Mouse (Mus musculus) splenic B cell, adult 2 months (primary cell): ENCODE results near the gene Gsto2.

Source experiments
- DNase-seq: peaks from one replicate; pipeline ENCODE4 v3.0.0-alpha.2; 2011; ENCODE audit warnings: low read depth, low spot score
- H3K27me3 ChIP-seq: 2 replicates; pipeline ENCODE4 v1.6.1; 2012; ENCODE audit warnings: mild to moderate bottlenecking, low read length, moderate library complexity, mixed read lengths; ENCODE audit not compliant: control insufficient read depth, poor library complexity, insufficient read depth, severe bottlenecking
- H3K36me3 ChIP-seq: 2 replicates; pipeline ENCODE4 v1.6.1; 2012; ENCODE audit warnings: mild to moderate bottlenecking, low read length, moderate library complexity, mixed read lengths; ENCODE audit not compliant: control insufficient read depth, poor library complexity, insufficient read depth, severe bottlenecking

The Gsto2 gene

DNA sequence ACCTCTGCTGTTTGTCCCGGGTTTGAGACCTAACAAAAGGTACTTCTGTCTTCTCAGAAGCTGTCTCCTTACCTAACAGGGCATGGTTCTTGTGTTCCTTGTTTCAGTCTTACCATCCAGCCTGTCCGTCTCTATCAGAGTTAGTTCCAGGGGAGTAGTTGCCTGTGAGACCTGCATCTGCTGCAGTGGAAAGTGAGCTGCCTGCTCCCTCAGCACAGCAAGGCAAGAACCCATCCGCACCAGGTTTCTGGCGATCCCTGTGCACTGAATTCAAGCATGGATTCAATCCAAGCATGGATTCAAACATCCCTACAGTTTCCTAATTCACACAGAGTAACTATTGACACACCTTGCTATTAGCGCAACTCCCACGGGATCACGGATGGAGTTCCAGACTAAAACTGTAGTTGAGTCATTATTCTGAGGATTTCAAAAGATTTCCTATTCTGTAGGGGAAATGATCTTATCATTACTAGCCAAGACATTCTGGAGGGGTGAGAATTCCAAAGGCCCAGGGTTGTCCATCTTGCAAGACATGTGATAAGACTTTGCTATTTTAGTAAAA is 4.8 kb downstream of the Gsto2 start:
- no peaks in the 10 kb centered on the region for H3K36me3 ChIP-seq
- DNase-seq = no peak
- H3K27me3 ChIP-seq = no peaks in the 10 kb centered on the region

DNA sequence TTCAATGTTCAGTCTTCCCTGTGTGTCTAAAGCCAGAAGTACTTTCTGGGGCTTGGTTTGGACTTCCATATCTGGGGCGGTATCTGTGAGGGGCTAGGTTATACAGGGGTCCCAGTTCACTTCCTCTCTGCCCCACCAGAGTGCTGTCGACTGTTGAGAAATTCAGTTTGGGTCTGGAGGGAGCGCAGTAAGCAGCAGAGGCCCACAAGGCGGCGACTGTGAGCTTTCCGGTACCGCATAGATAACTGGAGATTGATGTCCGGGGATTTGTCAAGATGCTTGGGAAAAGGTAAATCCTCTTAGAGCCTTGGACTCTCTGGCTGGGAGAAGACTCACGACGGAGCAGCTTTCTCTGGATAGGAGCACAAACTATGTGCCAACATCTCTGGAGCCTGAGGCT is 6.2 kb downstream of the Gsto2 start:
- DNase-seq = no peak
- no peaks in the 10 kb centered on the region for H3K36me3 ChIP-seq
- H3K27me3 ChIP-seq = no peaks in the 10 kb centered on the region

DNA sequence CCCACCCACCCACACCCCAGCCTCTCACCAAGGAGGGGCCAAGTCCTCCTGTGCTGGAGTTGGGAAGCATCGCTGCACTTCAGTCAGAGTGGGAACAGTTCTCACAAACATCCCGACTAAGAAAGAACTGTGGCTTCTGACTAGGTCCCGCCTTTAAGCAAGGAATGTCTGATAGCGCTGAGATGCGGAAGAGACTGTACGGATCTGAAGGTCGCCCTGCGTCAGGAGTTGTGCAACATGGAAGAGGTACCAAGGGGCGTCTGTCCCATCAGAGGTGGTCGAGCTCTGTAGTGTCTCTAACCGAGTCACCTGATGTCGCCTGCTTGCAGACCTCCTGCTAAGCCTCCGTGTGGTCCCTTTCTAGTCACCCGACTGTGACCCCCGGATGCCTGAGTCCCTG is 10.9 kb downstream of the Gsto2 start:
- no peak for DNase-seq
- H3K27me3 ChIP-seq = no peaks in the 10 kb centered on the region
- H3K36me3 ChIP-seq = no peaks in the 10 kb centered on the region

DNA sequence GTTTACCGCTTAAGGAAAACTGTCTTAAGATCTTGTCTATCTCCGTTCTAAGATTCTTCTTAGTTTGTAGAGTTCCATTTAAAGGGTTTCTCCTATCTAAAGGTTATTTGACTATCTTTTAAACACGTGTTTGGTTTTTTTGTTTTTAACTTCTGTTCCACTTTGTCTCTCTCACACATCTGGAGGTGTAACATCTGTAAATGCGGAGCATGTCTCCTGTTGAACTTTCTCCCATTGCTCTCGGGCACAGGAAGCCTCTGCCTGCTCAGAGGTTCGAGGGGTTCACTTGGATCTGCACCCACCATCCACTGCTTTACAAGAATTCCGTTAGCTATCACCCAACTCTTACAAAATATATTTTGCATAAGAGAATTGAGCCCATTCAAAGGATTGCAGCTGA is 16.2 kb downstream of the Gsto2 start:
- DNase-seq = no peak

DNA sequence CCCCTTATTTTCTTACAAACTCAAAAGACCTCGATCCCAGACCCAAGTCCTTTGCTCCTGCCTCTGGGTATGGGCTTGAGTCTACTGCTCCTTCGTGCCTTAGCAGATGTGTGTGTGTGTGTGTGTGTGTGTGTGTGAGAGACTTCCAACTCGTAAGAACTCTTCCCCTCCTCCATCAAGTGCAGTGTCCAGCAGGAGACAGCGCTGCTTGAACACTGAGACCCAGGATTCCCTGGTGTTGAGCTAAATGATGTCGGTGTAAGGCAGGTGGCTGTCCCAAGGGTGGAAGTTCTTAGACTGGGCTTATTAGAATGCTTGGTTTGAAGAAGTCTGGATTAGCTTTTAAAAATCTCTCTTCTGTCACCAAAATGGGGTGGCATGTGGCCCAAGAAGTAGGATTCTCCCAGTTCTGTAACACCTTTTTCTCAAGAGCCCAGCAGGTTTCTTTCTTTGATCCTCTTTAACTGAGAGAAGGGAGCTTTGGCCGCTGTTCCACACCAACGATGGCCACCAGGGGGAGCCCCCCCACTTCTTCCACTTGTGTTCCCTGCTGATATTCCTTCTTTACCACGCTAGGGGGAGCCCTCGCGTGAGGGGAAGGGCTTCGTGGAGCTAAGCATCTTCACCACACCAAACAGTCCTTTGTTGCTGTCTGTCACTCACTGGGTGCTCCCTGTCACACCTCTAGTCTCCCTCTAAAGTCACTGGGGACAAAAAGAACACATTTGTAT is 17.0 kb downstream of the Gsto2 start:
- H3K27me3 ChIP-seq = no peaks in the 10 kb centered on the region
- peak; percentile 95 for DNase-seq
- H3K36me3 ChIP-seq = no peaks in the 10 kb centered on the region

More for the DNA sequence above, 16.2 kb downstream of the Gsto2 start:
- Histone ChIP-seq H3K27me3 (no peaks in the 10 kb centered on the region), H3K36me3 (no peaks in the 10 kb centered on the region)

DNA sequence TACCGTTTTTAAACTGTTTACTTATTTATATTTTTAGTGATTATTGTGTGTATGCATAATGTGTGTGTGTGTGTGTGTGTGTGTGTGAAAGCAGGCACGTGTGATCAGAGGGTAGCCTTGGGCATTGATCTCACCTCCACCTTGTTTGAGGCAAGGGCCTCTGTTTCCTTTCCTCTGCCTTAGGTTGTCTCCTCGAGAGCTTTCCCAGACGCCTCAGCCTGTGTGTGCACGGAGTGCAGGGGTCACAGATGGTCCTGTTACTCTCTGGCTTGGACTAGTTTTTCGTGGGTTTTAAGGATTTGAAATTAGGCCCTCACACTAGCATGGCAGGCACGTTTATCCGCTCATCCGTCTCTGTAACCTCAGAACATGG is 17.5 kb downstream of the Gsto2 start:
- H3K27me3 ChIP-seq = no peaks in the 10 kb centered on the region
- DNase-seq = no peak
- no peaks in the 10 kb centered on the region for H3K36me3 ChIP-seq

DNA sequence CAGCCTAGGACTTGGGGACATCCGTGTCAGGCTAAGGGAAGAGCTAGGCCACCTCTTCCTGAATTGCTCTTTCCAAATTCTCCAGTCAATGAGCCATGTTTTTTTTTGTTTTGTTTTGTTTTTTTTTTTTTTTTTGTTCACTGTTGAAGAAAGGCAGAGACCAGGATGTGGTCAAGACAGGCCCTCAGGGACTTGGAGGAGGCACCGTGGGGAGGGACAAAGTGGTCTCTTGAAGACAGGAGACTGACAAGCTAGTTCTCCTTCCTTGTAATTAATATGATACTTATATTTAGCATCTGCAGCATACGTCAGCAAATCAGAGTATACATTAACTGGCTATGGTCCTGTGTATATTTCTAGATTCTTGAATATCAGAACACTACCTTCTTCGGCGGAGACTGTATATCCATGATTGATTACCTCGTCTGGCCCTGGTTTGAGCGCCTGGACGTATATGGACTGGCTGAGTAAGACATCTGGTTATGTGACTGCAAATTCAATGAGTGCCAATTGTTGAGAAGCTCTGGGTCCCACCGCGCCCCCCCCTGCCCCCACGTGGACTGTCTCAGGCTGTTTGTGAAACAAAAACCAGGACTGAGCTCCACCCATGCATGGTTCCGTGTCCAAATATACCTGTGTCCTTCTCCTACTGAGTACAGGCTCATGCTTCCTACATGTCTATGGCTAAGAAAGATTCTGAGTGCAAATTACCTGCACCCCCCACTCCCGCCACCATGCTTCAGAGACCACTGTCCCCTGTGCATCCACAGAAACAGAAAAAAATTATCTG is 19.2 kb downstream of the Gsto2 start:
- DNase-seq = peak; percentile 81
- Histone ChIP-seq H3K36me3 (no peaks in the 10 kb centered on the region), H3K27me3 (no peaks in the 10 kb centered on the region)

DNA sequence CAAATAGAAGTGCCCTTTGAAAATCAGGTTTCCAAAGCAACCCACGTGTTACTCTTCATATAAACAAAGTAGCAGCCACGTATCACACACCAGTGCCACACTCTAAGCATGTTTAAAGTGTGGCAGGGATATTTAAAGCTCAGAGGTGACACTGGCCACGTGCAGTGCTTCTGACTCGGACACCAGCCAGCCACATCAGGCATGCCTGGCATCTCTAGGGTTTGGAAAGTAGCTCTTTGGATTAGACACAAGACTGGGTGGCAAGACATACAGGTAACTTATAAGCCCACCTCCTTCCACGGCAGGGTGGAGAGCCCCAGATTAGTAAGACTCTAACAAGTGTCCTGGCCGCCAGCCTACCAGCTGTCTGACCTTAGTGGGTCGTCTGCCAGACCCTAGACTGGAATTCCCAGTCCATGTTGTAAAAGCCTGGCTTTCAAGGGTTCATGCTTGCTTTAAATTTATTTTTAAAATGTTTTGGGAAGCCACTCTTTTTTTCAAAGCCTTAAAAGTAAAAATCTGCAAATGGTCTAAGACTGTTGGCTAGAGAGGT is 19.9 kb downstream of the Gsto2 start:
- Histone ChIP-seq H3K36me3 (no peaks in the 10 kb centered on the region), H3K27me3 (no peaks in the 10 kb centered on the region)
- DNase-seq = peak; percentile 49

DNA sequence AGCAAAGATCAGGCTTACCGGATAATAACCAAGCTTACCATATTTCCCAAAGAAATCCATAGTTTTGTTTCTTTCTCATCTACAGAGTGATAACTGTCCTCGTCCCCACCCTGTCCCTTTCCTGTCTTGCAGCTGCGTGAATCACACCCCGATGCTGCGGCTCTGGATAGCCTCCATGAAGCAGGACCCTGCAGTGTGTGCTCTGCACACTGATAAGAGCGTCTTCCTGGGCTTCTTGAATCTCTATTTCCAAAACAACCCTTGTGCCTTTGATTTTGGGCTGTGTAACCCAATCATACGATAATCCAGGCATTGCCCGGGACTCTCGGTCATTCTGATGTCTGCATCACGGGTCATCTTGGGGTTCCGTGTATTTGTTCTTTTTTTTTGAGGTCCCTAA is 20.6 kb downstream of the Gsto2 start:
- no peaks in the 10 kb centered on the region for H3K27me3 ChIP-seq
- no peak for DNase-seq
- no peaks in the 10 kb centered on the region for H3K36me3 ChIP-seq

DNA sequence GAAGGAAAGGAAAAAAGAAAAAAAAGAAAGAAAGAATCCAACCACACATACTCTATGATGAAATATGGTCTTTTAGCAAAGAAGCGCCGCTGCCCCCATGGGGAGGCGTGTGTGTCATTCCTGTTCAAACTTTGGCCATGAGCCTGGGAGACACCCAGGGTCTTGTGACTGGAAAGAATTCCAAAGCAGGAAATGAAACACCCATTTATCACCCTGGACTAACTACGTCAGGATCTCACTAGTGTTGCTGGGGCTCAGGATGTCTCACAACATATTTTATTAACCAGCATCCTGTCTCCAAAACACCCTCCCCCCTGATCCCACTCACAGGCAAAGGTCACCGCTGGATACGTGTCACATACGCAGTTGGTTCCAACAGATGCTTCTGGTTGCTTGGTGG is 21.3 kb downstream of the Gsto2 start:
- Histone ChIP-seq H3K36me3 (no peaks in the 10 kb centered on the region), H3K27me3 (no peaks in the 10 kb centered on the region)
- DNase-seq = no peak

DNA sequence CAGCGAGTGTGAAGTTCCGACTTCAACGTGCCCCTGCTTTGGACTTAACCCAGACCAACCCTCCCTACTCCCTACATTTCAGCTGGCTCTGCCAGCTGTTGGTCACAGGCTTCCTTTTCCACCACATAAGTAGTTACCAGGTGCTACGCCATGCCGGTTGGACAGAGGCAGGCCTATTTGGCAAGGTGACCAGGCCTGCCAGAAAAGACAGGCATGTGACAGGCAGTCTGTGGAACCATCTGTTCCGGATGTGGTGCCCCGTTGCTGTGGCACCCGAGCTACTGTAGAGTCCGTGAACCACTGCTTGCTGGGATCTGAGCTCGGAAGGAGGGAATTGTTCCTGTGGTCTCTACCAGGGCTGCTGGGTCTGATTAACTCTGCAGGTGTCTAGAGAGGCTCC is 22.1 kb downstream of the Gsto2 start:
- Histone ChIP-seq H3K27me3 (no peaks in the 10 kb centered on the region), H3K36me3 (no peaks in the 10 kb centered on the region)
- peak; percentile 80 for DNase-seq

DNA sequence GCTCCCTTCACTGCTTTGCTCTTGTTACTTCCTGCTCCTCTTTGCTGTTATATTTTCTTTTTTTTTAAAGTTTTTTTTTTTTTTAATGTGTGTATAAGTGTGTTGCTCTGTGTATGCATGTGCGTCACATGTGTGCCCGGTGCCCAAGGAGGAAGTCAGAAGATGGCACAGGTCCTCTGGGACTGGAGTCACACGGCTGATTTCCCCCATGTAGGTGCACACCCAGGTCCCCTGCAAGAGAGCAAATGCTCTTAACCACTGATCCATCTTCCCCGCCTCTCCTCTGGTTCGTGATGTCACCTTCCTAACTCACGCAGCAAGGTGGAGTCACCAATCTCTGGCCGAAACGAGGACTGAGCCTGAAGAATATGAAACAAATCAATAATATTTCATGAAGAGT is 22.7 kb downstream of the Gsto2 start:
- Histone ChIP-seq H3K27me3 (no peaks in the 10 kb centered on the region), H3K36me3 (no peaks in the 10 kb centered on the region)
- peak; percentile 96 for DNase-seq

DNA sequence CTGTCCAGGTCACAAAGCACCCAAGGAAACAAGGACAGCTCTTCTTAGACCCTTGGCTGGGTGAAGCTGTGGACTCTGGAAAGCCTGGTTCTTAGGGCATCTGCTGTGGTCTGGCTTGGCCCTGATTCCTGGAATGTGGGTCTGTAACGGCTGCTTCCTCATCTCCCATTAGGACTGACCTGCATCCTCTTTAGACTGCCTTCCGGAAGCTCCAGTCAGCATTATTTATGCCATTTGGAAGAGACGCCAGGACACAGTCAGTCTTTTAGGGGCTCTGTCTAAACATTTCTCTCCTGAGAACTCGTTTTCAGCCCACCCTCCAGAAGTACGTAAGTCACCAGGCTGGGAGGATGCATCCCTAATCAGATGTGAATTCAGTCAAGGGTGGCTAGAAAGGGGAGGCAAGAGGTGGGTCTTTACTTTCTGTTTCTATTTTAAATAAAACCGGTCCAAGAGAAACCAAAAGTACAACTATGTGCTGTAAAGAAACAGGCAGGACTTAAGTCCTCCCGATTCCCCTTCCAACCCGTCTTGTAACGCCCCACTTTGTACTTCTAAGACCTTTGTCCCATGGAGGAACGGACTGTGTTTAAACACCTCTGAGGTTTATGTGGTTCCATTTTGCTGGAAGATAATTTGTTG is 25.3 kb downstream of the Gsto2 start:
- Histone ChIP-seq H3K36me3 (no peaks in the 10 kb centered on the region; the same call in 1 of the 2 replicates), H3K27me3 (no peaks in the 10 kb centered on the region)
- peak; percentile 60 for DNase-seq

DNA sequence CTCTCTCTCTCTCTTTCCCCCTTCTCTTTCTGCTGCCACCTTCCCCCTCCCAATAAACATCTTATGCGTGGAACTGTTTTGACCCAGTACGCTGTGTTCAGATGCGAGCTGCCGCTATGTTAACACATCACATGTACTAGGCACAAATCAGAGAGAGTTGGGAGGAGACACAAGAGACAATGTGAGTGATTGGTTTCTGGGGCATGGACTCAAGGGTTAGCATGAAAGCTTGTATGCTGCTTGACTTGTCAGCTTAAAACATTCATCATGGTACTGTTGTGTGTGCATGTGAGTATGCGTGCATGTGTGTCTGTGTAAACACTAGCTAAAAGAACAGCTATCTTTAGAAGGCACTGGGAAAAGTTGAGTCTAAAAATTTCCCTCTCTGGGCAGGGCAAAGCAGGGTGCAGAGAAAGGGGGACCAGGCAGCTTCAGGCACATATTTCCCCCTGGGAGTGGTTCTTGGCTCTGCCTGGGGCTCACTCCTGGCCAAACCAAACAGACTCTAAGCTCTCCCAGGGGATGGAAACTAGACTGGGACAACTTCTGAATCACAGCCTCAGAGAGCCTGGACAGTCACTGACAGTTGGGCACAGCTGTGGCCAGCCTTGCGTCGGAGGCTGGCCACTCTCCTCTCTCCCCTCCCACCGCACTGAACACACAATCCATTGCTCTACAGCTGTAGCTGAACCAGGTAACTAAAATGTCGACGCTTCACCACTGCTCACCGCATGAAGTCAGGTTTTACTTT is 26.4 kb downstream of the Gsto2 start:
- no peak for DNase-seq
- Histone ChIP-seq H3K27me3 (no peaks in the 10 kb centered on the region), H3K36me3 (peaks cover 8% of the 10 kb centered on the region; the same call in 1 of the 2 replicates)
